Mouse (Mus musculus) gastrocnemius, postnatal 36 days (tissue): ENCODE measurements around the gene Mpo. TPM values are rescaled to one million over a fixed set of nuclear protein-coding genes. Genes with fewer than 3 reads are reported as not detected.
A peak's percentile ranks its signal among the peaks of the same experiment; 100 is the strongest.

Source experiments
- DNase-seq, 2 experiments: peaks; one replicate each; pipeline ENCODE4 v3.0.0; 2022
- intact Hi-C: fragments of 180-260 bp; cut with DNase I; formaldehyde crosslinking; loops from one replicate; pipeline ENCODE4 v1.15.1; 2025
- total RNA-seq, 2 experiments: library from RNA; stranded (reverse); gene quantifications; 2 replicates each; pipeline ENCODE4 v1.2.3; 2021

Mpo gene
- total RNA-seq, 2 experiments from 2014 or later, result not detected

DNA sequence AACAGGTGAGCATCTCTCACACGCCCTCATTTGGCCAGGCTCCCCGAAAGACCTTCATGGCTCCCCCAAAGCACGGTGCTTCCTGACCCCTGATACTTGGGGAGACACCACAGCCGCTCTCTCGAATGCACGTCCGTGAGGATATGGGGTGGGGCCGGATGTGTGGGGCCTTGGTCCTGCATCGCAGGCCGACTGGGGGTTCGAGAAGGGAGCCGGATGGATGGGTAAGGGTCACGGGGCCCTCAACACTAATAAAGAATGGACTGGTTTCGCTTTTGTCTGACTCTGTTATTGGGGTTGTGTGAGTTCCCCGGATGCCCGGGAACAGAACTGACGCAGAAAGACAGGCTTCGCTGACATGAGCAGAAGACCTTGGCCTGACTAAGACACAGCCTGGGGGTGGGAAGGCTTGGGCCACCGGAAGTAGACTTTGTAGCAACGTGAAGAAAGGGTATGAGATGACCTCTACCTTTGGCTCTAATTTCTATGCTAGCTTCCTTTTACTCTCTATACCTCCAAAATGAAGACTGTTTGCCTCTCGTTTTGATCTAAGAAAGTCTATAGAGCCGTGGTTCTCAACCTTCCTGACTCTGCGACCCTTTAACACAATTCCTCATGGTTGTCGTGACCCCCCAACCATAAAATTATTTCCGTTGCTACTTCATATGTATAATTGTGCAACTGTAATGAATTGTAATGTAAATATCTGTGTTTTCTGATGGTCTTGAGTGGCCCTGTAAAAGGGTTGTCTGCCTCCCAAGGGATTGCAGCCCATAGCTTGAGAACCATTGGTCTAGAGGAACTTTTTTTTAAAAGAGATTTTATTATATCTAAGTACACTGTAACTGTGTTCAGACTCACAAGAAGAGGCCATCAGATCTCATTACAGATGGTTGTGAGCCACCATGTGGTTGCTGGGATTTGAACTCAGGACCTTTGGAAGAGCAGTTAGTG lies 36.1 kb upstream of the Mpo start:
- intact Hi-C loops, result no loop called here
- DNase-seq, result no peak

DNA sequence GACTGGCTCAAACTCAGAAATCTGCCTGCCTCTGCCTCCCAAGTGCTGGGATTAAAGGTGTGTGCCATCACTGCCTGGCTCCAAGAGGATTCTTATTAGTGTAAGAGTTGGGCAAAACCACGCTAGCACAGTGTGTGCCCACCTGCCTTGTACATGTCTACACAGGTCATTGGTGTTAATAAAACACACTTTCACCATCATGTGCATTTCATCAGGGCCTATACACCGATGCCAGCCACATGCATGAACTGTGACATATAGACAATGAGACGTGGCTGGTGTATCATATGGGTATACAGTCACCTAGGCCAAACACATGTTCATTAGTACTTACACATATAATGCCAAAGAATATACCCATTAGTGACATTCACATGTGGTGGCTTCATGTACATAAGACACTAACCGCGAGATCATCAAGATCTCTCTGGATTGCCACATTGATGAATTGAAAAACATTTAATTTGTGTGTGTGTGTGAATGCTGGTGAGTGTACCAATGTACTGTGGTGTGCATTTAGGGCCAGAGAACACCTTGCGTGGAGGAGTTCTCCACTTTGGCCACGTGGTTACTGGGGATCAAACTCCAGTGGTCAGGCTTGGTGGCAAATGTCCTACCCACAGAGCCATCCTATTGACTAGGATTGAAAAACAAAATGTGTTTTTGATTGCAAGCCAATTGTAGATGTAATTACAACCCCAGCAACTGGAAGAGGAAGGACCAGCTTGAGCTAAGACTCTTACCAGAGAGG lies 35.0 kb upstream of the Mpo start:
- no peak for DNase-seq
- intact Hi-C loops, result no loop called here

DNA sequence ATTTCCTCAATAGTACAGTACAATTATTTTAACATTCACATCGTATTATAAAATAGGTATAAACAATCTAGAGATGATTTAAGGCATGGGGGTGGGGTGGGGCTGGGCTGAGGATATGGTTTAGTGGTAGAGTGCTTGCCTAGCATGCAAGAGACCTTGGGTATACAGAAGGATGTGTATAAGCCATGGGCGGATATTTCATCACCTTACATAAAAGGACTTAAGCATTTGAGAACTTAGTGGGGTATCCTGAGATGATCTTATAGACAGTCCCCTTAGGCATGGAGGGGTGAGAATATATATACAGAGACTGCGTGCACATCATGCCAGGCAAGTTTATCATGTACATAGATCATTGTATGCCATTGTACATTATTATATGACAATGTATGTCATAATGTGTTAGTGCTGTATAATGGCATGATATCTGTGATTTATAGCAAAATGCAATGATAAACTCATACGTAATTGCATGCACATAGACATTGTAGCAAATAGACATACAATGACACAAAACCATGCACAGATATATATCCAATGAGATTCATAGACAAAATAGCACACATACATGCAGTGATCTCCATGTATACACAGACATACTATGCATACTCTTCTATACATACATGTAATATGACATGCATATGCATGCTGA lies 34.3 kb upstream of the Mpo start:
- DNase-seq, result no peak

DNA sequence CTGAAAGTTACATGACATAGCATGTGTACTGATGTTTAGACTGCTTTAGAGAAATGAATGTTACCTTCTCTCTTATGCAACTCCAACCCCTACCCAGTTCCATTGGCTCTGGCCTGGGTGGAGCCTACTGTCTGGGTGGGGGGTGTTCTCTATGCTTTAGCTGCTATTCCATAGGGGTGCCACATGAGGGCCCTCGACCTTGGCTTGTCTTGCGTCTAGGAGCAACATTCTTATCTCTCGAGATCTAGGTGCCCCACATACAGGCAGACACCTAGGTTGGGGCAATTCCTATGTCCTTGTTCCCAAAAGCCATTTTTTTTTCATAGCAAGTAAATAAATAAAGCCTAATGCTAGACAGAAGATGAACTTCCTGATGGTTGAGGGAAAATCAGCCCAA lies 33.8 kb upstream of the Mpo start:
- intact Hi-C loops, result no loop called here
- DNase-seq, result no peak

More for the DNA sequence above, 34.3 kb upstream of the Mpo start:
- intact Hi-C loops, result no loop called here

DNA sequence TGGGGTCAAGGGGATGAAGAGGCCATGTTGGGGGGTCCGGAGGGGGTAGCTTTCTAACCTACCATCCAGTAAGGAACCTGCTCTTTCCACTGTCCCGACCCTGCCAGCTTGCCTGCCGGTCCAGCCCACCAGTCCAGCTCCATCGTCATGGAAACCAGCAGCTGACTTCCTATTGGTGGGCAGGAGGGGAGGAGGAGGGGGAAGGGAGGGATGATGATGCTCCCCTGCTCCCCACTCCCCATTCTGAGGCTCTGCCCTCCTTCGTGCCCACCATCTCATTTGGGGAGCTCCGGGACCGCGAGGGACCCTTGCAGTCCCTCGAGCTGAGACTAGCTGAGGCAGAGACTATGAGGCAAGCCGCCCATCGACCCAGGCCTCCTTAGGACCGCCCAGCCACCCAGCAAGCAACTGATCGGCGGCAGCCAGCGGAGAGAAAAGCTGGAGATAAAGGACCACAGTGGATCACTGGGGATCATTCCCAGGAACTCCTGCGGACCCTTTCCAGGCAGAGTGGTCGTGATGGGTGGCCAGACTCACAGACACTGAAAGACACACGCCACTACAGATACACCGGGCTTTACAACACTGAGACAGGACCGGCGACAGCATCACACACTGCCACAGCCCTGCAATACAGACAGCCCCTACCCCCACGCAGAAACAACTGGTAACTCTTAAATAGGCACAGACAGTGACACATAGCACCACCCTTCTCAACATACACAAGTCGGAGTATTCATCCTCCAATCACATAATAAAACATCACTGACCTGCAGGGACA lies 32.9 kb upstream of the Mpo start, which contains the start of gene Tspoap1:
Gene Tspoap1 (plus strand): TSS at position 241 of the 781 bp plus-strand sequence.
- DNase-seq, result no peak
- intact Hi-C loops, result no loop called here

DNA sequence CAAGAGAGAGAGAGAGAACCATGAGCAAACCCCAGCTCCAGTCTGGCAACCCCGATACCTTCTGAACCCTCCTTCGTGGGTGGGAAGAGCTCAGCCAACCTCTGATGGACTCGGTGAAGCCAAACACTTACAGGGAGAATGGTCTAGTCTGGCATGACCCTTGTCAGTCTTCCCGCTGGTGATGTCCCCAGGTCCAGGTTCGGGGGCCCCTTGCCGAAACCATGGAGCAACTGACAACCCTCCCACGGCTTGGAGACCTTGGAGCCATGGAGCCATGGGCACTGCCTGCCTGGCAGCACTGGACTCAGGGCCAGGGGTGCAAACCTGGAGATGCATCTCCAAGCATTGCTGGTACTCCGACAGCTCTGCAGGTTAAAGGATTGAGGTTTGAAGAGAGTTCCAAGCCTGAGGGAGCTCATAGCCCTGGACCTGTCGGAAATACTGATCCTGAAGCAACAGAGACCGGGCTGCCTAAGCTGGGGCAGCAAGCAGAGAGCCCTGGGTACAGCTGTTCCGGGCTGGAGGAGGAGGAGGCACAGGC lies 32.1 kb upstream of the Mpo start:
- intact Hi-C loops, result no loop called here
- DNase-seq, result no peak

DNA sequence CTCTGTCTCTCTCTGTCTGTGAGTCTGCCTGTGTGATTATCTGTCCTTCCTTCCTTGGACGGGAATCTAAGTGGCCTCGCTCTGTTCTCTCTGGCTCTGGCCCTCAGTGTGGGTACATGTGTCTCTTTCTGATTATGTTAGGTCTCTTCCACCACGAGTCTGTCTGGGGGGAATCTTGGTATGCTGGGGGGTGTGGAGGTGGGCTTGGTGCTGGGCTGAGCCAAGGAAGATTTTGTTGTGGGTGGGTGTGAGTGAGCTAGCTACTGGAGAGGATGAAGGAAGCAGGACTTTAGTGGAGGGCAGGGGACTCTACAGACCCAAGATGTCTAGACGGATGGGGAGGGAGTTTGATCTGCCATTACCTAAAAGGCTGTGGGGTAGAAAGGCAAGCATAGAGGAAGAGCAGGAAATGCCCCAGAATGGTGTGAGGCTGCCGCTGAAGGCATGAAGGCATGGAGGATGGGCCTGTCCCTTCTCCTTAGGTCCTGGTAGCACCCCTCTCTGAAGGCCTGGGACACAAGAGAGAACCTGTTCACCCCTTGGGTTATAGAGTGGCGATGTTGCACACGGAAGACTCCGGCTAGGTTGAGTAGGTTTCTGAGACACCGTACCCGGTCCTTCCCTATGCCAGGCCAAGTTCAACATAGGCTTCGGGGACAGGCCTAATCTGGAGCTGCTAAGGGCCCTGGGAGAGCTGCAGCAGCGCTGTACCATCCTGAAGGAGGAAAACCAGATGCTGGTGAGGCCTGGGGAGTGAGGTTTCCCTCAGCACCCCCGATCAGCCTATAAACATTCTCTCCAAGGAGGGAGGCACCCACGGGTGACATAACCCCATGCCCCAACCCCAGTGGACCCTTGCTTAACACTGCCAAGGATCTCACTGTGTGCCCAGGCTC lies 31.3 kb upstream of the Mpo start:
- DNase-seq, result no peak
- intact Hi-C loops, result no loop called here

DNA sequence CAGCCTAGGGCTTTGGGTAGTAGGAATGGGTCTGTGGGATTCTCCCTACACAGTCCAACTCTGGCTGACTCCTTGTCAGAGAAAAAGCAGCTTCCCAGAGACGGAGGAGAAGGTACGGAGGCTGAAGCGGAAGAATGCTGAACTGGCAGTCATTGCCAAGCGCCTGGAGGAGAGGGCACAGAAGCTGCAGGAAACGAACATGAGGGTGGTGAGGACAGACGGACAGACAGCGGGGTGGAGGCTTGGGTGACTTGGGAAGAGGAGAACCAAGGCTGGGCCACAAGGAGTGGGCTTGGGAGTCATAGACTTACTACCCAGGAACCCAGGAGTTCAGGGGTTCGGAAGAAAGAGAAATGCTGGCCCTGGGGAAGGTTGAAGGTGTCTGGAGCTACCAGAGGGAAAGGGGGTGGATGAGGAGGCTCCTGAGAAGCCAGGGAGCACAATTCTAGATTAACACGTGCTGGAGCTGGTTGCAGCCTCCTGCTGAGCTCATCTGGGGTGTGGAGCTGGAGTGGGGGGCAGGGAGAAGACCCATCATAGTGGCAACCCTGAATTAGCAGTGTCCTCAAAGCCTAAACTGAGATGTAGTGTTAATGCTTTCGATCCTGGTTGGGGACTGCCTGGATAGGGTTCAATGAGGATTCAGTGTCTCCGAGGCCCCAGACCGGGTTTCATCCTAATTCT lies 30.5 kb upstream of the Mpo start:
- DNase-seq, result no peak
- intact Hi-C loops, result no loop called here

DNA sequence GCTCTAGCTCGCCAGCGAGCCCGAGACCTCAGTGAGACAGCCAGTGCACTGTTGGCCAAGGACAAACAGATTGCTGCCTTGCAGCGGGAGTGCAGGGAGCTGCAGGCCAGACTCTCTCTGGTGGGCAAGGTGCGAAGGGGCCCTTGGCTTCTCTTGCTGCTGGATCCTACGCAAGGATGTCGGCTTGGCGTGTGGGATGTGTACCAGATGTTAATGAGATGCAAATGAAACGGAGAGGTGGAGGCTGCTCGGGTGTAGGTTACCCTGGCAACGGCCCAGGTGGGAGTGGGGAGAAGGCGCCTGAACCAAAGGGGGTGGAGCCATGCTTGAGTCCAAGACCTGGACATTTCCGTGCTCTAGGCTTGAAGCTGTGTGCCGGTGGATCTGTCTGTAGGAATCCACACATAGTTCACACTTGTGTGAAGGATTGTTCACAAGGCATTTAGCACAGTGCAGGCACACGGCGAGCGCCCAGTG lies 29.8 kb upstream of the Mpo start:
- no peak for DNase-seq
- intact Hi-C loops, result no loop called here

DNA sequence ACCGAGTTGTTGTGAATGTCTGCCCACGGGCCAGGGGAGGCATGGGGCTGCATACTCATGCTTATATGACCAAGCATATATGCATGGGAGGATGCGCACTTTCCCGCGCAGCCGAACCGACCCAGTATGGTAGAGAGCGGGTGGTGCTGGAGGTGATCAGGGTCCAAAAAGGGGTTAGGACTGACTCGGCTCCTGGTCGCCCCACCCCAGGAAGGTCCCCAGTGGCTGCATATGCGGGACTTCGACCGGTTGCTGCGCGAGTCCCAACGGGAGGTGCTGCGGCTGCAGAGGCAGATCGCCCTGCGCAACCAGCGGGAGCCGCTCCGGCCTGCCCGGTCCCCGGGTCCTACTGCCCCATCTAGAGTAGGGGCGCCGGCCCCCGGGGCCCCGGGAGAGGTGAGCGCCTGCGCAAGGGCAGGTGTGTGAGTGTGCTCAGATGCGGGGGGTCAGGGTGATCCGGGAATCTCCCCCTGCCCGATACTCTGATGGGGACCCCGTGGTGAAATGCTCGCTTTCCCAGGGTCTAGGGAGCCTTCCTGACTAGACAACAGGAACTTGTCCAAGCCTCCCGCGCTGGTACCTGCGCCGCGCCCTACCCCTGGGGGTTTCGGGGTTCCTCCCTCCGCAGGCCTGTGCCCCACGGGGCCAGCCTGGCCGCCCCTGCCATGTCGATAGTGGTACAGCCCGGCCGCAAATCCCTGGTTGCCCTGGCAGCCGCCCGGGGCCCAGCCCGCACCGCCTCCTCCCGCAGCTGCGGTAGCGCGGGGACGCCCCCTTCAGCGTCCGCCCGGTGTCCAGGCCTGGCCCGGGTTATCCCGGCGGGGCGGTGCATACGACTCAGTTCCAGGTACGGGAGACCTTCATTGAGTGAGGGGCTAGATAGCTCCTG lies 29.1 kb upstream of the Mpo start:
- no peak for DNase-seq
- intact Hi-C loops, result no loop called here

DNA sequence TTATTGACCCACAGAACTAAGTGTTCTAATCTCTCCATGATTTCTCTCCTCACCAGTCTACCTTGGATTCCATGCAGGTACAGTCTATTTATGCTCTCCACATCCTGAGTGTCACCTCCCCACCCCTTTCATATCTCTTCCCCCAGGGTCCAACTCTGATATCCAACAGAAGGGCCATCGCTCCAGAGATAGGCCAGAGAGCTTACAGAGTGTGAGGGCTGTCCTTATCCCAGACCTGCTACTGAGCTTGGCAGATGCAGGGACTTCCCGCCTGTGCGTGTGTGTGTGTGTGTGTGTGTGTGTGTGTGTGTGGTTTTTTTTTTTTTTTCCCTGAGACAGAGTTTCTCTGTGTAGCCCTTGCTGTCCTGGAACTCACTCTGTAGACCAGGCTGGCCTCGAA lies 24.6 kb upstream of the Mpo start:
- DNase-seq, result no peak
- intact Hi-C loops, result no loop called here

DNA sequence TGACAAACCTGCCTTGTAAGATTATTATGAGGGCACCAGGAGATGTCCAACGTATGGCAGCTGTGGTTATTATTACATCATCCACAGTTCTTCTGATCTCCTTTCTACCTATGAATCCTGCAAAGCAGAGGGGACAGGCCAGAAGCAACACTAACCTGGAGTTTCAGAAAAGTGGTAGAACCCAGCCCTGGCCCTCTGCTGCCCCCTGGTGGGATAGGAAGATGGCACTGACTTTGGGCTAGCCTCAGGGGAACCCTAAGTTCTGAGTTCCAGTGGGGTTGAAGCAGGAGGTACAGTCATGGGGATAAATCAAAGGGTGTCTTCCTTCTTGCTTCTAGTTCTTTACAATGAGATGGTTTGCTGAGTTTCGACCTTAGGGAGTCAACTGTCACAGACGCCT lies 22.4 kb upstream of the Mpo start:
- intact Hi-C loops, result loop anchor here (2.0 to 10.0 kb wide), 2 partner anchors 108 to 556 kb away; partner anchors contain the start of gene Rnf43
- peak in 1 of 2 experiments; percentile 34 for DNase-seq

DNA sequence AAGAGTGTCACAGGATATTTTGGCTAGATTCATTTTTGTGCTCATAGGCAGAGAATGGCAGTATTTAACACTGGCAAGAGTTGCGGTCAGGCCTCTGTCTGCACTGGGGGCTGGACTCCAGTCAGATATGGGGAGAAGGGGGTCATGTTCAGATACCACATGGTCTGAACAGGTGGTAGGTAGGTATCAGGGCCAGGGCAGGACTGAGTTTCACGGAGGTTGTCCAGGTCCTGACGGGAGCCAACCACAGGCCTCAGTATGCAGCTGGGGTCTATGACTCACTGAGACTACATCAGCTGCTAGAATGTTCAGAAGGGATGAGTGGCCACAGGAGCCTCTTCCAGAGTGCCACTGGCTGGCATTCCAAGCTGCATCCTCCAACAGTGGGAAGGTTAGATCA lies 21.0 kb upstream of the Mpo start:
- intact Hi-C loops, result loop anchor here (10.0 kb wide), 1 partner anchor 558 kb away; no protein-coding TSS in a partner anchor
- DNase-seq, result no peak

DNA sequence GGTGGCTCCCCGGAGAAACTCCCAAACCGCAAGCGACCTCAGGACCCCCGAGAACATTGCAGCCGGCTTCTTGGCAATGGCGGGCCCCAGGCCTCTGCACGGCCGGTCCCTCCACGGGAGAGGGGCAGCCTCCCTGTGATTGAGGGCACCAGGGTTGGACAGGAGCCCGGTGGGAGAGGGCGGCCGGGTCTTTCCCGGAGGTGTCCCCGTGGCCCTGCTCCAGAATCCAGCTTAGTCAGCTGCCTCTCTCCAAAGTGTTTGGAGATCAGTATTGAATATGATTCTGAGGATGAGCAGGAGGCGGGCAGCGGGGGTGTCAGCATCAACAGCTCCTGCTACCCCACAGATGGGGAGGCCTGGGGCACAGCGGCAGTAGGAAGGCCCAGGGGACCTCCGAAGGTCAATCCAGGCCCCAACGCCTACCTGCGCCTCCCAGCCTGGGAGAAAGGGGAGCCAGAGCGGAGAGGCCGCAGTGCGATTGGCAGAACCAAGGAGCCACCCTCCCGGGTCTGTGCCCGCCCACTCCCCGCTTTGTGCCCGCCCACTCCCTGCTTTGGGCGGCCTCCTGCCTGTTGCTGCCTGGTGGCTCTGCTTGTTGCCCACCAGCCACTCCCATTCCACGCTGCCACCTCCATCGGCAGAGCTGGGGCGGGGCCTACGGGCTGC lies 15.1 kb upstream of the Mpo start:
- DNase-seq, result no peak
- intact Hi-C loops, result loop anchor here (10.0 kb wide), 1 partner anchor 563 kb away; no protein-coding TSS in a partner anchor

DNA sequence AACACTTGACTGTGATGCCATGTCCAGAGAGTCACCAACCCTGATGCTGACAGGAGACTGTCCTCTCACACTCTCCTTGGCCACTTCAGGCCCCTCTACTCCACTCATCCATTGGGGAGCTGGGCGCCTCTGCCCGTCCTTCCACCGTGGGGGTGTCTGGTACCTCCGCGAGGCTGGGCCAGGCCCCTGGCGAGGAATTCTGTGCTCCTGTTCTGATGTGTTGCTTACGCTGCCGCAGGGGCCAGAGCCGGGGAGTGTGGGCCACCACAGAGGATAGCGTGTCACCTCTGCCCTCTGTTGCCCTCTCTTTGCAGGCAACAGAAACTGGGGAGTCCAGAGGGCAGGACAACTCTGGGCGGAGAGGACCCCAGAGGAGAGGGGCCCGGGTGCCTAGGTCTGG lies 14.5 kb upstream of the Mpo start:
- DNase-seq, result no peak
- intact Hi-C loops, result loop anchor here (10.0 kb wide), 1 partner anchor 564 kb away; no protein-coding TSS in a partner anchor

DNA sequence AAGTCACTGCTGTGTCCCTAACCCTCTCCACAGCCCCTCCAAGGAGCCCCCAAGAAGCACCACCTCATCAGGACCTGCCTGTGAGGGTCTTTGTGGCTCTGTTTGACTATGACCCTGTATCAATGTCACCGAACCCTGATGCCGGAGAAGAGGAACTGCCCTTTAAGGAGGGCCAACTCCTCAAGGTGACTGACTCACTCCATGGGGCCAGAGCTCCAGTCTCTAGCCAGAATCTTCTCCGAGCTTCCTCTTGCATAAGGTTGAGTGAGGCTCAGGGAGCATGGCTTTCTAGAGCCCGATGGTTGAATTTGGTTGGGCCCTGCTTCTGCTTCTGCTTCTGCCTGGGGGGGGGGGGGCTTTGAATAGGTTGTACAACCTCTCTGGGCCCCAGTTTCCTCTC lies 14.0 kb upstream of the Mpo start:
- intact Hi-C loops, result loop anchor here (10.0 kb wide), 1 partner anchor 565 kb away; no protein-coding TSS in a partner anchor
- DNase-seq, result no peak
